ENCODE assay signal across 7 mouse cellular contexts in the genomic region with DNA sequence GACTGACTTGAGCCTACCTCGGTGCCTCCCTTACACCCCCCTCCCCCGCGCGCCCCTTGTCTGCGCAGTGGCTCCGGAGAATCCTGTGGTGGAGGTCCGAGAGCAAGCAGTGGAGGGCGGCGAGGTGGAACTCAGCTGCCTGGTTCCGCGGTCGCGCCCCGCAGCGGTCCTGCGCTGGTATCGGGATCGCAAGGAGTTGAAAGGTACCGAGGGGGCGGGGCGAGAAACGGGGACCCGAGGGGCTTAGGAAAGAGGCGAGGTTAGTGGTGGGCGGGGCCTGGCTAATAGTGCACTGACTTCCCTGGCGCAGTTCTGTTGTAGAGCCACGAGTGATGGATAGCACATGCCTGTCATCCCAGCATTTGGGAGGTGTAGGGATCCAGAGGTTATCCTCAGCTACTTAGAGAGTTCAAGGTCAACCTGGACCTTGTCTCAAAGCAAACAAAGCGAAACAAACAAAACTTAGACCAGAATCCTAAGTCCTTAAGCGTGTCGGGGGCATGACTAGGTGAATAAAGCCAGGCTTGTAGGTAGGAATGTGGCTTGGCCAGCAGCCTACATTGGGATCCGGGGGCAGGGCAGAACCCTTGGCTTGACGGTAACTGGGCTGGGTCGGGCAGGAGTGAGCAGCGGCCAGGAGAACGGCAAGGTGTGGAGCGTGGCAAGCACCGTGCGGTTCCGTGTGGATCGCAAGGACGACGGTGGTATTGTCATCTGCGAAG. TPM values are rescaled to one million over a fixed set of nuclear protein-coding genes. Genes with fewer than 3 reads are reported as not detected.
DNase-seq lines count a peak whose midpoint lies in the region; ATAC-seq lines count a peak whose summit lies in the region.

No protein-coding gene starts in this region.

- DNase-seq in thymus, postnatal 4 days: peak; percentile 50
- no peak for DNase-seq in thymus, postnatal 10 days (ENCODE audit: low spot score in 2 of 2)
- no peak for DNase-seq in ovary, postnatal 36 days (ENCODE audit: low spot score)
- no peak for DNase-seq in right cerebral cortex, postnatal 4 days
- DNase-seq in adrenal gland, postnatal 36 days: no peak

- peaks cover 6% of the 10 kb centered on the region; the same call in 1 of the 2 replicates for H3K9me3 ChIP-seq in intestine, embryonic 16.5 days (ENCODE audit: control insufficient read depth, low read length)
- H3K9me3 ChIP-seq in liver, embryonic 15.5 days (replicated peaks): no peaks in the 10 kb centered on the region

- H3K36me3 ChIP-seq in intestine, embryonic 16.5 days (ENCODE audit: control insufficient read depth, insufficient read depth, low read length): no peaks in the 10 kb centered on the region
- H3K36me3 ChIP-seq in liver, embryonic 15.5 days (replicated peaks): no peaks in the 10 kb centered on the region

- peaks cover 32% of the 10 kb centered on the region for H3K27me3 ChIP-seq in intestine, embryonic 16.5 days (replicated peaks; ENCODE audit: control insufficient read depth, insufficient read depth, low read length)
- H3K27me3 ChIP-seq in liver, embryonic 15.5 days: peaks cover 73% of the 10 kb centered on the region

- peaks cover 19% of the 10 kb centered on the region; the same call in 1 of the 2 replicates for H3K4me1 ChIP-seq in intestine, embryonic 16.5 days (ENCODE audit: control insufficient read depth, insufficient read depth, low read length)
- H3K4me1 ChIP-seq in liver, embryonic 15.5 days (replicated peaks): peaks cover 20% of the 10 kb centered on the region

- peak; percentile 45; the same call in 1 of the 2 replicates for ATAC-seq in intestine, embryonic 16.5 days
- no peak for ATAC-seq in liver, embryonic 15.5 days (ENCODE audit: insufficient read depth)

- peak overlapping the region; percentile 40; the same call in 1 of the 2 replicates for H3K9ac ChIP-seq in intestine, embryonic 16.5 days (ENCODE audit: low read depth, low read length)
- no peak overlapping the region for H3K9ac ChIP-seq in liver, embryonic 15.5 days

- H3K27ac ChIP-seq in intestine, embryonic 16.5 days (ENCODE audit: low read length): no peak overlapping the region
- H3K27ac ChIP-seq in liver, embryonic 15.5 days (replicated peaks): no peak overlapping the region

- peak overlapping the region; percentile 37 for H3K4me3 ChIP-seq in intestine, embryonic 16.5 days (ENCODE audit: low read length)
- H3K4me3 ChIP-seq in liver, embryonic 15.5 days (replicated peaks): no peak overlapping the region

- H3K4me2 ChIP-seq in intestine, embryonic 16.5 days (ENCODE audit: low read depth, low read length): peak overlapping the region; percentile 64
- peak overlapping the region; percentile 29; the same call in 1 of the 2 replicates for H3K4me2 ChIP-seq in liver, embryonic 15.5 days

- WGBS in intestine, embryonic 16.5 days: 10% methylated on average over 43 of the region's 43 CpGs
- 9% methylated on average over 43 of the region's 43 CpGs for WGBS in liver, embryonic 15.5 days (ENCODE audit: insufficient replicate concordance)

RNA-seq across cellular contexts. Expression of a gene that starts 6.8 kb away (rescaled TPM):
- polyA plus RNA-seq in intestine, embryonic 16.5 days (2015; fragmentation: Nextera tagmentation; extraction: Ambion mirVana): 26.3 and 26.6 TPM in 2 replicates
- polyA plus RNA-seq in liver, embryonic 15.5 days (2015; fragmentation: Nextera tagmentation; extraction: Ambion mirVana): 4.2 and 4.5 TPM in 2 replicates
- total RNA-seq in adrenal gland, postnatal 36 days (2021): 1 to 10 TPM; 6.0 to 6.8 TPM

RNA-seq across cellular contexts. Expression of a gene that starts 12.2 kb away (rescaled TPM):
- 0.13 and 0.20 TPM in 2 replicates for polyA plus RNA-seq in intestine, embryonic 16.5 days (2015; fragmentation: Nextera tagmentation; extraction: Ambion mirVana)
- polyA plus RNA-seq in liver, embryonic 15.5 days (2015; fragmentation: Nextera tagmentation; extraction: Ambion mirVana): not detected in 2 replicates
- not detected for total RNA-seq in adrenal gland, postnatal 36 days (2021)

RNA-seq across cellular contexts. Expression of a gene that starts 18.2 kb away (rescaled TPM):
- 1.2 and 1.5 TPM in 2 replicates for polyA plus RNA-seq in intestine, embryonic 16.5 days (2015; fragmentation: Nextera tagmentation; extraction: Ambion mirVana)
- 0.20 and 0.25 TPM in 2 replicates for polyA plus RNA-seq in liver, embryonic 15.5 days (2015; fragmentation: Nextera tagmentation; extraction: Ambion mirVana)
- 1 to 10 TPM; 2.8 to 3.6 TPM for total RNA-seq in adrenal gland, postnatal 36 days (2021)

RNA-seq across cellular contexts. Expression of a gene that starts 30.5 kb away (rescaled TPM):
- 3.3 and 4.1 TPM in 2 replicates for polyA plus RNA-seq in intestine, embryonic 16.5 days (2015; fragmentation: Nextera tagmentation; extraction: Ambion mirVana)
- 1.6 and 2.0 TPM in 2 replicates for polyA plus RNA-seq in liver, embryonic 15.5 days (2015; fragmentation: Nextera tagmentation; extraction: Ambion mirVana)
- 10 to 100 TPM; 20.4 to 24.1 TPM for total RNA-seq in adrenal gland, postnatal 36 days (2021)

RNA-seq across cellular contexts. Expression of a gene that starts 37.7 kb away (rescaled TPM):
- 8.0 and 9.7 TPM in 2 replicates for polyA plus RNA-seq in intestine, embryonic 16.5 days (2015; fragmentation: Nextera tagmentation; extraction: Ambion mirVana)
- polyA plus RNA-seq in liver, embryonic 15.5 days (2015; fragmentation: Nextera tagmentation; extraction: Ambion mirVana): 5.8 and 6.5 TPM in 2 replicates
- 1 to 10 TPM; 7.9 to 9.8 TPM for total RNA-seq in adrenal gland, postnatal 36 days (2021)
